Mouse (Mus musculus): Measurements from ENCODE around the gene Fam131c. TPM values are rescaled to one million over a fixed set of nuclear protein-coding genes. Genes with fewer than 3 reads are reported as not detected.

Fam131c gene
- total RNA-seq, 2 experiments from 2014 or later: not detected

DNA sequence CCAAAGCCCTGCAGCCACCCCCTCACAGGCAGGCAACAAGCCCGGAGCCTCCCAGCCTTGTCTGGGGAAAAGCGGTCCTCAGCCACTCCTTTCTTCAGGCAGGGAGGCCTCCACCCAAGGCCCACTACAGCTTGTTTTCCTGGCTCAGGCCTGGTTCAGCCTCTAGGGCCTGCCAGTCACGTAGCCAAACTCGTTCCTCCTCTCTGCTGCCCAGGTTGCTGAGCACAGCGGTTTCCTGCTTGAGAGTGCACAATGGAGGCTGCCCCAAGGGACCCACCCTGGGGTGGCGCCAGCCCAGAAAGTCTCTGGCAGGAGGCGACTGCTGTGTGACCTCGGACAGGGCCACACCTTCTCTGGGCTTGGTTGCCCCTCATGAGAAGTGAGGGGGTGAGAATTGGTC is 14.2 kb upstream of the Fam131c start:
- peak; percentile 26; the same call in 1 of the 2 replicates for ATAC-seq (replicated peaks; ENCODE audit: poor library complexity)

DNA sequence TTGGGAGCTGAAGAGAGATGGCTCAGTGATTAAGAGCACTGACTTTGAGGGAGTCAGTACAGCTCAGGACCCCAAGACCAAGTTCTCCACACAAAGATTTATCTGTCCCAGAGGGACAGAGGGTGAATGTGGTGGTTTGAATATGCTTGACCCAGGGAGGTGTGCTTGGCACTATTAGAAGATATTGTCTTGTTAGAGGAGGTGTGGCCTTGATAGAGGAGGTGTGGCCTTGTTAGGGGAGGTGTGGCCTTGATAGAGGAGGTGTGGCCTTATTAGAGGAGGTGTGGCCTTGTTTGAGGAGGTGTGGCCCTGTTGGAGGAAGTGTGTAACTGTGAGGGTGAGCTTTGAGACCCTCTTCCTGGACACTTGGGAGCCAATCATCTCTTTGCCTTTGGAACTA is 10.2 kb upstream of the Fam131c start:
- no peak for ATAC-seq (replicated peaks; ENCODE audit: poor library complexity)

DNA sequence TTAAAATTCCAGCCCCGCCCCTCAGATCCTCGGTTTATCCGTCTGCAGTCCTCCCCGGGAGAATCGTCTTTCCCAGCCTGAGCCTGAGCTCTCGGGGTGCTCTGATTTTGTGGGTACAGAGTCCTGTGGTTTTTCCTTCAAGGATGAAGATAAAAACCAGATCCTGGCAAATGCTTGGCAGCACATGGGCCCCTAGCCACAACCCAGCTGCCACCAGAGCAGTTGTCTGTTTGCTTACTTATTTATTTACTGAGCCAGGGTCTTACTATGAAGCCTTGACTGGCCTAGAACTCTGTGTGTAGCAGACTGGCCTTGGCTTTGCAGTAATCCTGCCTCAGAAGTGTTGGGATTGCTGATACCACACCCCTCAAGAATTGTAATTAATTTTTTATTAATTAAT is 8.8 kb upstream of the Fam131c start:
- ATAC-seq (replicated peaks; ENCODE audit: poor library complexity): no peak

DNA sequence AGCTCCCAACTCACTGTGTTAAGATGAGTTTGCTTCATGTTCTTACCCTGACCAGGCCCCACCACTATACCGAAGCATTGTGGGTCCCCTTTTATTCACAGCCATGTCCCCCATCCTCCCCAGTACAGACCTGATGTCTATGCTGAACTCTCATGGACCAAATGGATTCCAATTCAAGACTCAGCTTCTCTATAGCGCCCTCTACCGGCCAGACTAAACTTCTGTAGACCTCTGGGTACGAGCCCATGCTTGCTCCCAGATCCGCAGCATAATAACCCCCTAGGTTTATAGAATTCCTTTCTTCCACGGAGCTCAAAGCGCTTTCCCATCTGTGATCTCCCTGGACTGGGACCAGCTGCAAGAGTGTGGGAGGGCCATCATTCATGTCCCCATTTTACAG is 7.2 kb upstream of the Fam131c start:
- ATAC-seq (replicated peaks; ENCODE audit: poor library complexity): peak; percentile 44; the same call in 1 of the 2 replicates

DNA sequence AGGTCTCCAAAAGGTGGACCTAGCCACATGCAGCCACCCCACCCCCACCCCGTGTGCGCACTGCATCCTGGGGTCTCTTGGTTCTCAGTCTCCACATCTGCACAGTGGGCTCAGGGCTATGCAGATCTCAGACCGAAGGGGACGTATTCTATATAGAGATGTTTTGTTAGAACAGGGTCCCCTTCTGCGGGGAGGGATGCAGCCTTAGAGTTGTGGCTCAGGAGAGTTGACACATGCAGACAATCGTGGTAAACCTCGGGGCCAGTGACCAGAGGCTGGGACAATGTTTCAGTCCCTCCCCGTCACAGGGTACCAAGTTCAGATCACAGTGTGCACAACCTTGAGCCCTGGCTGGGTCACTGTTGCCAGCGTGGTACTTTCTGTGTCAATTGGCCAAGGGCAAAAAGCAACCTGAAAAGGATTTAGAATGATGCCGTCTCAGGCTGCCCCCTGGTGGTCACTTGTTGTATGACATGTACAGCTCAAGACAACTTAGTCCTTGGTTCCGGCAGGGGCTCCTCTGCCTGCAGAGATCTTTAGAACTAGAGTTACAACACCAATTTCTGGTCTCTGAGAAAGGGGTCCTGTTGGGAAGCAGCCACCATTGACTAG is 5.0 kb upstream of the Fam131c start:
- ATAC-seq (replicated peaks; ENCODE audit: poor library complexity): peak; percentile 73

DNA sequence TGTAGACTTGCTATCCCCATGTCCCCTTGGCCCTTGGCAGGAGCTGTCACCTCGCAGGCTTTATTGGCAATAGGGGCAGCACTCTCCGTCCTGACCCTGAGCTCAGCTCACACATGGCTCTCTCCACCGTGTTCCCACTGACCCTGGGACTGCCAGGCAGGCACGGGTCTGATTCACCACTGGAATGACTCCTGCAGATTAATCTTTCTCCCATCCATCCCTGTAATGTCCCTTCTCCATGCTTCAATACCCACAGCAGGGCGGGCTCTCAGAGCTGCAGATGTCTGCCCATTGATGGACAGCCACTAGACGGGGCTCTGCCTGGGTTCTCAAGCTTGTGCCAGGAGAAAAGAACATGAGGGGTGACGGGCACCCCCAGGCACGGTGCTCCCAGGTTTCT is 2.9 kb upstream of the Fam131c start:
- no peak for ATAC-seq (replicated peaks; ENCODE audit: poor library complexity)

DNA sequence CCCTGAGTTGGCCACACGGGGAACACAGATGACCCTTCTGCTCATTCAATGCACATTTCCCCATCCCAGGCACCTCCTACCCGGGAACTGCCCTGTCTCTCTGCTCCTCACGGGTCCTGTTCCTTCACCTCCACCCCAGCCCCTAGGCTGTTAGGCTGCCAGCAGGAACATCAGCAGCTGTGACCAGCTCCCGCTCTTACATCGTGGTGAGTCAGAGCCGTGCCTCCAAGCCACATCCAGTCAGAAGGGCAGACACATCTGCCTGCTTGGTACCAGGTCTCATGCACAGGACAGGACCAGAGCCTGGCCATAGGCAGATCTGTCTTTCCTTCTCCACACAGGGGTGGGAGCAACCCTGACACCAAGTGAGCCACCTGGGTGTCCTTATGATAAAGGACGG is 2.1 kb upstream of the Fam131c start:
- ATAC-seq (replicated peaks; ENCODE audit: poor library complexity): no peak

DNA sequence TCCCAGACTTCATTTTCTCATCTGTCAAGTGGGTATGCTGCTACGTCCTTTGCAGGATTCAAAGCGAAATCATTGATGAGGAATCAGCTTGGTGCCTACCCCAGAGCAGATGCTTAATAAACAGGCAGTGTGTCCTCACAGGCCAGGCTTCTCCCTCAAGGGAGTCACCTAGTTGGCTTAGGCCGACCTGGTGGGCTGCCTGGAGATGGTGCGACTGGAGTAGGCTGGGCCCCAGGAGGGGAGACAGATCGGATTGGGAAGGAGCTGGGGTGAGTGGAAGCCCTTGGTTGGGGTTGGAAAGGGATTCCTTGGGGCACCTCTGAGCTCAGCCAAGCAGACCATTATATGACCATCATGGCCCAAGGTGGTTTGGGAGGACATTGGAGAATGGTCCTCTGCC is 4.4 kb downstream of the Fam131c start:
- no peak for ATAC-seq (replicated peaks; ENCODE audit: poor library complexity)

DNA sequence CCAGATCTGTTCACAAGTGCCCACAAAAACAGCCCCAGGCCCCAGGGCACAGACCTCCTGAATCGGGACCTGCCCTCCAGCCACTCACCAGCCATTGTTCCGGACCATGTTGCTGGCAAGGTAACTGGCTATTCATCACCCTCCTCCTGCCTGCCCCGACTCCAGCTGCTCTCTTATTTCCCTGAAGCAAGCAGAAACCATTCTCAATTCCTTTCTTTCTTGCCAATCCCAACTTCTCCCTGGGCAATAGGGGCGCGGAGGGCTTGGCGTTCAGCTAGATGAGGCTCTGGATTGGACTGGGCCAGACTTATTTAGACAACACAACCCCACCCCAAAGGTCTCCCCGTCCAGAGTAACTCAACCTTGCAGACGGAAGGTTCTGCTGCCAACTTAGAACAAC is 11.7 kb downstream of the Fam131c start:
- ATAC-seq (replicated peaks; ENCODE audit: poor library complexity): no peak

DNA sequence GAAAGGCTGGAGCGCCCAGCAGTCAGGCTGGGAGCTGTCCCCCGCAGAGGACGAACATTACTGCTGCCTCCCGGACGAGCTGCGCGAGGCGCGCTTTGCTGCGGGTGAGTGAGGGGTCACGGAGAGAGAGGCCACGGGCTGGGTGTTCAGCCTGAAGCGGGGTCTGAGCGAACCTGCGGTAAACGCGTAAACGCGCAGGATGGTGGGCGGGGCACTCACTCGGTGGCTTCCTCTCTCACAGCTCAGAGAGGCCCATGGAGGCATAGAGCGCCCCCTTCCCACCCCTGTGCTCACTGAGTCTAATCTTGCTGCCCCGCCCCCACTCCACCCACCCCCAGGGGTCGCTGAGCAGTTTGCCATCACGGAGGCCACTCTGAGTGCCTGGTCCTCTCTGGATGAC is 14.4 kb downstream of the Fam131c start:
- peak; percentile 30; the same call in 1 of the 2 replicates for ATAC-seq (replicated peaks; ENCODE audit: poor library complexity)

DNA sequence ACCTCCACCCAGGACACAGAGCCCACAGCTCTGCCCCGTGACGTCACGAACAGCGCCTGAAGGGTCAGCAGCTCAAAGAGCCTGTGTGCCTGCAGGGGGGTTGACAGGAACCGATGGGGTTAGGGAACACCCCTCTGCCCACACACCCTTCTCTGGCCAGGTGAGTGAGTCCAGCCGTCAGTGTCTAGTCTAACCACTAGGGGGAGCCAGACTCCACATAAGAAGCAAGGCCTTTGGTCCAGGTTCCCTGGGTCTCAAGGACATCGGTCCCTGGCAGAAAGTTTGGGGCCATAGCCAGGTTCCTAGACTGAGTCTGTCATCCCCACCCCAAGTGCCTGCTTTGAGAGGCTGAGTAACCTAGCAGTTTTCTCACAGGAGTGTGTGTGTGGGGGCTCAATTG is 17.3 kb downstream of the Fam131c start:
- ATAC-seq (replicated peaks; ENCODE audit: poor library complexity): peak; percentile 62

DNA sequence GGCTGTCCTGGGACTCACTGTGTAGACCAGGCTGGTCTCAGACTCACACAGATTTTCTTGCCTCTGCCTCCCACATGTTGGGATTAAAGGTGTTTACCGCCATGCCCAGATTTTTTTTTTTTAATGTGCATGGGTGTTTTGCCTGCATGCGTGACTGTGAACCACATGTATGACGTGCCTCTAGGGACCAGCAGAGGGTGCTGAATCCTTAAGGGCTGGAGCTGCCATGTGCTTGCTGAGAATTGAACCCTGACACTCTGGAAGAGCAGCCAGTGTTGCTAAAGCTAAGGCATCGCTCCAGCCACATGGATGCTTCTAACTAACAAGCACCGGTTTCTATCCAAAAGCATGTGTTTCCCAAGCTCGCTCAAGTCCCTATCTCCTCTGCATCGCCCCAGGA is 18.1 kb downstream of the Fam131c start:
- no peak for ATAC-seq (replicated peaks; ENCODE audit: poor library complexity)

DNA sequence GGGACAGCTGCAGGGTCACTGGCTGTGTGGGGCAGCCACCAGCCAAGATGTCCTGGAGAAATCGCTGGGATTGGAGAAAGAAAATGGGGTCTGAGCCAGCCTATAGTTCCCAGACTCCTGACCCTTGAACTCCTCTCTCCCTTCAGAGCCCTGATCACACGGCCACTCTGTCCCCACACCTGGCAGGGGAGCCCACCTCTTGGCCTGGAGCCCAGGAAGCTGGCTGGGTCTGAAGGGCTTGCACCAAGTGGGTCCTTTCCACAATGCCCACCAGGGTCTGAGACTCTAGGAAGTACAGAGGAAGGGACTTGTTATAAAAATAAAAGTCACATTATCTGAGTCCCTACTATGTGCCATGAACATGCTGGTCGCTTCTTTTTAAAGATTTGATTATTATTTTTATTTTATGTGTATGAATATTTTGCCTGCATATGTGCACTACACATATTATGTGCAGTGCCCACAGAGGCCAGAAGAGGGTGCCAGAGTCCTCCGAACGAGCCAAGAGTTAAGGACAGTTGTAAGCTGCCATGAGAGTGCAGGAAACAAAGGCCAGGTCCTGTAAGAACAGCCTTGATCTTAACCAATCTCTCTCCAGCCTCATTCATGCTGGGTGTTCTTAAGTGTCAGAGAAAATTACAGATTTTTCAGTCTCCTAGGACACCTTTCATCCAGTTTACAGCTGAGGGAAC is 19.2 kb downstream of the Fam131c start:
- ATAC-seq (replicated peaks; ENCODE audit: poor library complexity): peak; percentile 88

DNA sequence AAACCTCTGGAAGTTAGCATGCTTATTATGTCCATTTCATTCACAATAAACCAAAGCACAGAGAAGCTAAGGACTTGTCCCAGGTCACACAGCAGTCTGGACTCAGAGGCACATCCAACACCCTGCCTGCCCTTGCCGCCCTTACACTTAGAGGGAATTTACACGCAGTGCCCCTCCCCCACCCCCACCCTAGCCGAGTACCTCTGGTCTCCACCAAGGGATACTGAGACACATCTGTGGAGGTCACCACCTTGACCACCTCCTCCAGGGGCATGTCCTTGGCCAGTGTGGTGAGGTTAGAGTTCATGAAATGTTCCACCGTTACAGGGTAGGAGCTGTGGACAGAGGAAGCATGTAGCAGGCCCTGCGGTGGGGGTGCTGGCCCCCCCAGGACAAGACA is 19.9 kb downstream of the Fam131c start:
- no peak for ATAC-seq (replicated peaks; ENCODE audit: poor library complexity)

DNA sequence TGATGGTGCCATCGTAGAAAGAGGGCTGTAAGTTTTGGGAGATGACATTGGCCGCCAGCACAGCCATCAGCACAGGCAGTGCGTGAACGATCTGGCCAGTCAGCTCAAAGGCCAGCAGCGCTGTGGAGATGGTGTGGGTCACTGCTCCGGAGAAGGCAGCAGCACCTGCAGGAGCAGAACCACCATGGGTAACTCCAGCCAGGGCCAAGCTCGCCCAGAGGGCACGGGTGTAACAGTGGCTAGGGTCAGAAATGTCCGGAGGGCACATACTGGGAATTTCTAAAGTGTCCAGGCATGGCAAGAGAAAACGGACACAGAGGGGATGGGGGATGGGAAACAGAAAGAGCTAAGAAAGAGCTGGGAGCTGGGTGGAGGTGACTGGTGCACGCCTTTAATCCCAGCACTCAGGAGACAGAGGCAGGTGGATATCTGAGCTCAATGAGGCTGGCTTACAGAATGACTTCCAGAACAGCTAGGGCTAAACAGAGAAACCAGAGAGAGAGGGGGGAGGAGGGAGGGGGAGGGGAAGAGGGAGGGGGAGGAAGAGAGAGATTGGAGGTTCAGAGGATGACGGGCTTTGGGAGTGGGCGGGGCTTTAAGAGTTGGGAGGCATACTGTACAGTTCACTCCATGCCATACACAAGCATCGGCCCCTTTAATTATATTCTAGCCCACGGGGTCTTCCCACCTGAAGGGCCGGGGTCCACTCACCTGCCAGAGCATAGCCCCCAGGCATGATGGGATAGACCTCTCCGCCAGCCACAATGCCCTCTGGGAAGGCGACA is 21.5 kb downstream of the Fam131c start:
- ATAC-seq (replicated peaks; ENCODE audit: poor library complexity): no peak

DNA sequence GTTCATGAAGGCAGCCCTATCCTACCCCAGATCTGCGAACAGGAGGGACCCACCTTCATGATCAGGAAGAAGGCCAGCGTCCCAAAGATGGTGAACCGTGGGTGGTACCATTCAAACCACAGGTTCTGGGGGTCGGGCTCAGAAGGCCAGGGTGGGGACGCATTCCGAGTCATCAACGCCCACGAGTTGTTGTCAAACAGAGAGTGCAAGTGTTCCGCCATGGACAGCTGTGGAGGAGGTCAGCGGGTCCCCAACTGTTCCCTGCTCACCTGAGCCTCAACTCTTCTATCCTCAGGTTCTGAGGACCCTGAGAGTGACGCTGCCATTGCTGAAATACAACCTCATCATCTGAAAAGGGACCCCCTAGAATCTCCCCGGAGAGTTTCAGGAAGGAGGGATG is 23.3 kb downstream of the Fam131c start:
- ATAC-seq (replicated peaks; ENCODE audit: poor library complexity): no peak

DNA sequence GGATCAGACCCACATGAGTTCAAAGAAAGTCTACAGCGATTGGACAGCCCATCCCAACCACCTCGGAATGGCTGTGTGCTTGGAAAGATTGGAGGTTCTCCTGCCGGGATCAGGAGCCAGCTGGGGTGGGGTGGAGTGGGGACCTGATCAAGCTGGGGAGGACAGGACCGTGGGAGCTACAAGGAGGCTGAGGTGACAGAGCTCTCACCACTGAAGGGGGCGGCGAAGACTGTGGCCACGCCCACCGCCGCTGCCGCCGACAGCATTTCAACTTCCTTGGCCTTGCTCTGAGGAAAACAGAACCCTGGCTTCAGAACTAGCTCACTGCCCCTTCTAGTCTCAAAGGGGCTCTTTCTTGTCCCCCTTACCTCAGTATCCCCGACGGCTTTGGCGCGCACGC is 26.7 kb downstream of the Fam131c start:
- peak; percentile 63 for ATAC-seq (replicated peaks; ENCODE audit: poor library complexity)

DNA sequence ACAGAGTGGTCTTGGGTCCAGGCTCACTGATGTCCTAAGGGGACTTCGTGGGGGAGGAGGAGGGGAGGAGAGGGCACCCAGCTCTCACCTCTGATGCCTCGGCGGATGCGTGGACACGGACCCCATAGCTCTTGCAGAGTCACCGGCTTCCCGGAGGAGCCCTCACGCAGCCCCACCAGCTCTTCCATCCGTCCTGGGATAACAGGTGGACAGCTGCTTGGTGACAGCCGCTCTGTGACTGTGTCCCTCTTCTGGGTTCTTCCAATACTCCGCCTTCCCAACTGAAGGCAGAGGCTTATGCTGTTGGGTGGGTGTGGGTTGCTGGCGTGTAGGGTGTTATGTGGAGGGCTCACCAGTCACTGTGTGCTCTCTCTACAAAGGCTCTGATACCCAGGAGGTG is 29.8 kb downstream of the Fam131c start:
- no peak for ATAC-seq (replicated peaks; ENCODE audit: poor library complexity)

DNA sequence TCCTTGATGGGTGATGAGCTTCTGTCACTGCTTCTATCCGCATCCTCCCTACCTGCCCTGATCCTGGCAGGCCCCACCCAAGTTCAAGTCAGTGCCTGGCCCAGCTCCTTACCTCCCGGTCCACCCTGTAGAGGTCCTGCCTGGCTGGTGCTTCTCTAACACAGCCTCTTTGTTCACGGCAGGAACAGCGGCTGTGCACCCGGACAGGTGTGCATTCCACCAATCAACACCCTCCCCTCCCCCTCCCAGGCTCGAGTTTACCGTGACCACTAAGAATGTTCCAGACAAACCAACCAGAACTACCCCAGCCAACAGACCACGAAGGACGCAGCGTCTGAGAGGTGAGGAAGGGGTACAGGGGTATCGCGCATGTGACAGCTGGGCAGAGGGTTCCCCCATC is 30.5 kb downstream of the Fam131c start, which contains the start of gene Clcnka:
TSS of gene Clcnka (minus strand) at position 180 of the 400 bp plus-strand sequence.
- no peak for ATAC-seq (replicated peaks; ENCODE audit: poor library complexity)

DNA sequence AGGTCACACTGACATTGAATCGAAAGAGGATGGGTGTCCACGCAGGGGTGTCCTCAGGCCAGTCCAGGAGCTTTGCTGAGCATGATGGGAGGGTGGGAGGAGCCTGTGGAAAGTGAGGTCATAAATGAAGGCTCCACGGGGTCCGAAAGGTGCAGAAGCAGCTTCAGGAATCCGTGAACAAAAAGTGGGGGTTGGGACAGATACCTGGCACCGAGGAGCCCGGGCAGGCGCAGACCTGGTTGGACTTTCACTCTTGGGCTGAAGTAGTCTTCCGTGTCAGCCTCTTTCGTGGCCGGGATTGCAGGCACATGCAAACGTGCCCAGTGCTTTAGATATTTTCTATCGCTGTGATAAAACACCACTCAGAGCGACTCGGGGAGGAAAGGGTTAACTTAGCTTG is 32.2 kb downstream of the Fam131c start:
- ATAC-seq (replicated peaks; ENCODE audit: poor library complexity): no peak

DNA sequence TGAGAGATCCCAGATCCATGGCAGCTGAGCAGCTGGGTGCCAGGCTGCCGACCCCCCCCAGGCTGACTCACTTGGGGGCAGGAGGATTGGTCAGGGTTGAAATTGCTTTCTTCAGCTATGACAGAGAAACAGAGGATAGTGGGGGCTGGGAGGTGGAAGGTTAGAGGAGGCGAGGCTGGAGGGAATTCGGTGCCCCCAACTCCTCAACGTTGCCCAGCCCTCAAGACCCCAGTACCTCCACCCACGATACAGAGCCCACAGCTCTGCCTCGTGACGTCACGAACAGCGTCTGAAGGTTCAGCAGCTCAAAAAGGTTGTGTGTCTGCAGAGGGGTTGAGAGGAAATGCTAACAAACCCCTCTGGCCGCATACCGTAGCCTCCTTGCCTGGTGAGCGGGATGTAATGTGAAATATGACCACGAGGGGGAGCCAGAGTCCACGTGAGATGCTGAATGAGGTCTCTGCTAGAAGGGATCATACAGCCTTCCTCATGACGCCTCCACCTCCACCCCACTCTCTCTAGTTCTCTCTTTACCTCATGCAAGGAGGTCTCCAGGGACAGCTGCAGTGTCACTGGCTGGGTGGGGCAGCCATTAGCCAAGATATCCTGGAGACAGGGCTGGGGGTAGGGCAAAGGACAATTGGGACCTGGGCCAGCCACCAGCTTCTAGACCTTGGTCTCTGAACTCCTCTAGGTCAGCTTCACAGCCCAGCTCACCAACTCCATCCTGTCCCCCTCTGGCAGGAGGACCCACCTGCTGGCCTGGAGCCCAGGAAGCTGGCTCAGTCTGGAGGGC is 36.7 kb downstream of the Fam131c start:
- ATAC-seq (replicated peaks; ENCODE audit: poor library complexity): peak; percentile 94

All from megakaryocyte progenitor cell, adult 5-6 weeks (primary cell).